Mouse (Mus musculus): ENCODE results near the gene Tspyl4. TPM values are rescaled to one million over a fixed set of nuclear protein-coding genes. Genes with fewer than 3 reads are reported as not detected.

Gene Tspyl4
- total RNA-seq, 2 experiments from 2014 or later, result 1.1 to 1.2 TPM

DNA sequence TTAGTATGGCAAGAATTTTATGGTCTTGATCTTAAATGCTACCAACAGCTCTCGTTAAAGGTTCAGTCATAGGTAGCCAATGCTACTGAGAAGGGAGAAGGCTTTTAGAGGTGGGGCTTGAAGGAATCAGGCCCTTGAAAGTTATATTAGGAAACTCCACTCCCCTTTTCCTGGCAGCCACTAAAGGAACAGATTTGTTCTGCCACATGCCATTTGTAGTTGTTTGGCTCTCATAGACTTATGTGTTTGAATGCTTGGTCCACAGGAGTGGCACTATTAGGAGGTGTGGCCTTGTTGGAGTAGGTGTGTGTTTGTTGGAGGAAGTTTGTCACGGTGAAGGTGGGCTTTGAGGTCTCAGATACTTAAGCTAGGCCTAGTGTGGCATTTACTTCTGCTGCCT is 23.6 kb downstream of the Tspyl4 start:
- no peak for DNase-seq

DNA sequence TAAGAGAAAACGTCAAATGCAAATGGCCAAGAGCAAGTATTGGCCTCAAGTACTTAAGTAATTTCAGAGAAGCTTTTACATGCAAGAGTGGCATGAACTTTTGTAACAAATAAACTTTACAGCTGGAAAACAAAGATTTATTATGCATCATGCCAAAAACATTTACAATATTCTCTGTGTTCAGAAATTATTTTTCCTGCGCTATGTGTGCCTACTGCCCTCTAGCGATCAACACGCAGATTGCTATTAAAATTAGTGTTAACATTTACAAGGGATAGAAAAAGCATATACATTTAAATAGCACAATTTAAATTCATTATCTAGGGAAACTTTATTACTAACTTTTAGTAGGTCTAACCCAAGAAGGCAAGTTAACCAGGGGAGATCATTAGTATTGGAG is 29.5 kb downstream of the Tspyl4 start:
- DNase-seq, result no peak

DNA sequence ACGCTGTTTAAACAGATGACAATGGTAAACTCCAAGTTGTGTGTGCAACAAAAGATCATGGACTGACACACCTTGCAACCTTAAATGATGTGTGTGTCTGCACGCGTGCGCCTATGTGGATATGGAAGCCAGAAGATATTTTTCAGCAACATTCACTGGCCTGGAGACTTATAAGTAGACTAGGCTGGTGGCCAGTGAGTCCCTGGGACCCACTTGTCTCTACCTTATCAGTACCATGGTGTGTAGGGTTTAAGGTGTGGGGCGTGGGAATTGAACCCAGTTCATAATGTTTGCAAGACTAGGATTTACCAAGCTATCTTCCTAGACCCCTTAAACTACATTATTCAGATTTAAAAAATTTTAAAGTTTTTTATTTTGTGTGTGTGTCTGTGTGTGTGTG is 29.9 kb downstream of the Tspyl4 start:
- no peak for DNase-seq

- no peak for DNase-seq
These were observed 31.1 kb downstream of the Tspyl4 start for GRCm38 (mm10) chr10:34328310-34328709.

- DNase-seq, result no peak
These were observed 43.8 kb downstream of the Tspyl4 start for GRCm38 (mm10) chr10:34341014-34341413.

DNA sequence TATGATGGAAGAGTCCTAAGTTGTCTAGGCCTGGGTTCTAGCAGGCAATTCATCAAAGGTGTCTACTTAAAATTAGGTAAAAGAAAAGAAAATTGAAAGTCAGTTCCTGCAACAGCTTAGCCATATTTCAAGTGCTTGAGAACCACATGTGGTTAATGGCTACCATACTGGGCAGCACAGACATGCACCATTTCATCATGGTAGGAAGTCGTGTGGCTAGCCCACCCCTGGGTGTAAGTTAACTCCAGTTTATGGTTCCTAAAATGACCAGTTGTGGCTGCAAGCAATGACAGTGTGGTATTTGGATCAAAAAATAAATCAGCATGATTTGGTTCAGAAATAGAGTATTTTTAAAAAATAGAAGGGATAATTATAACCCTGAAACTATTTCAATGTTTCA is 44.6 kb downstream of the Tspyl4 start:
- DNase-seq, result no peak

Other genes with a start within 250 kb of the Tspyl4 start
- gene Calhm5, start 200.9 kb upstream of the Tspyl4 start, total RNA-seq (2021), result under 1 TPM; 0.40 to 0.41 TPM
- gene Calhm6, start 169.5 kb upstream of the Tspyl4 start, total RNA-seq (2021), result under 1 TPM in 1 of 2 experiments, not detected in 1; 0.24 TPM
- gene Dse, start 89.7 kb upstream of the Tspyl4 start, total RNA-seq (2021), result 1 to 10 TPM; 5.2 to 5.4 TPM
- gene Tspyl1, start 15.3 kb upstream of the Tspyl4 start, total RNA-seq (2021), result 10 to 100 TPM; 45.0 to 47.0 TPM
- not detected for gene Col10a1, start 92.5 kb downstream of the Tspyl4 start, total RNA-seq (2021)
- 1 to 10 TPM; 3.4 to 5.2 TPM for gene Nt5dc1, start 121.1 kb downstream of the Tspyl4 start, total RNA-seq (2021)
- gene Frk, start 186.0 kb downstream of the Tspyl4 start, total RNA-seq (2021), result 1 to 10 TPM in 1 of 2 experiments, under 1 TPM in 1; 0.92 to 1.1 TPM

Data from gastrocnemius, postnatal 25 days (tissue).